Mouse (Mus musculus) heart, postnatal 0 days (tissue): ENCODE data around the gene Armc10. TPM values are rescaled to one million over a fixed set of nuclear protein-coding genes. Genes with fewer than 3 reads are reported as not detected.
"Not testable (repeated sequence)": the region's sequence is repeated elsewhere in the genome, so short reads cannot be mapped to it uniquely, and the experiment has no call there.

Experiments used
- ATAC-seq: fragments of 200-750 bp; cut with Nextera tagmentation; 2 replicates; pipeline ENCODE4 v1.8.0; 2017; ENCODE audit warnings: low read depth, moderate number of reproducible peaks, moderate library complexity; ENCODE audit not compliant: insufficient read depth
- DNase-seq: peaks from one replicate; pipeline ENCODE4 v3.0.0-alpha.2; 2016; ENCODE audit warnings: low spot score
- H3K27ac ChIP-seq: fragments of 300-500 bp; sonication (generic); 2 replicates; pipeline ENCODE4 v1.5.1; 2014; ENCODE audit warnings: low read depth, mild to moderate bottlenecking
- H3K27me3 ChIP-seq: fragments of 300-500 bp; sonication (generic); 2 replicates; pipeline ENCODE4 v1.6.1; 2014; ENCODE audit warnings: low read length, mixed read lengths; ENCODE audit not compliant: control insufficient read depth, insufficient read depth
- H3K36me3 ChIP-seq: fragments of 300-500 bp; sonication (generic); replicated peaks from 2 replicates; pipeline ENCODE4 v1.6.1; 2014; ENCODE audit warnings: low read length, mixed read lengths; ENCODE audit not compliant: control insufficient read depth, insufficient read depth
- H3K4me1 ChIP-seq: fragments of 300-500 bp; sonication (generic); 2 replicates; pipeline ENCODE4 v1.6.1; 2014; ENCODE audit warnings: antibody characterized with exemption; ENCODE audit not compliant: control insufficient read depth, insufficient read depth
- H3K4me2 ChIP-seq: fragments of 300-500 bp; sonication (generic); 2 replicates; pipeline ENCODE4 v1.6.1; 2014; ENCODE audit warnings: low read depth, mild to moderate bottlenecking, low read length, moderate library complexity
- H3K4me3 ChIP-seq: fragments of 300-500 bp; sonication (generic); 2 replicates; pipeline ENCODE4 v1.5.1; 2014; ENCODE audit warnings: low read depth, low read length
- H3K9ac ChIP-seq: fragments of 300-500 bp; sonication (generic); replicated peaks from 2 replicates; pipeline ENCODE4 v1.6.1; 2014; ENCODE audit warnings: low read depth, low read length, mixed read lengths
- H3K9me3 ChIP-seq: fragments of 300-500 bp; sonication (generic); replicated peaks from 2 replicates; pipeline ENCODE4 v1.6.1; 2016; ENCODE audit warnings: low read length; ENCODE audit not compliant: control insufficient read depth
- CTCF ChIP-seq: IDR thresholded peaks from 2 replicates; pipeline ENCODE4 v1.5.1; 2016; ENCODE audit warnings: antibody characterized with exemption, control low read depth, low read depth
- EP300 ChIP-seq: IDR thresholded peaks from 2 replicates; pipeline ENCODE4 v1.6.1; 2016; ENCODE audit warnings: antibody characterized with exemption, low read depth
- WGBS: fragments of 180-500 bp; shearing (Covaris S2); extraction: QIAGEN DNeasy Blood & Tissue Kit; methylation state at CpG from one replicate; pipeline ENCODE4 v1.1.7; 2014; 5-methylcytosine and 5-hydroxymethylcytosine counted together
- polyA plus RNA-seq: library from polyadenylated mRNA; unstranded; fragments of >200 nt; fragmentation: Nextera tagmentation; extraction: Ambion mirVana; gene quantifications from 2 replicates; pipeline ENCODE4 v1.2.1, GENCODE M21; 2015
- total RNA-seq: library from RNA; depleted of rRNA; stranded (reverse); fragments of >200 nt; gene quantifications from 2 replicates; pipeline ENCODE4 v1.2.3, GENCODE M21; 2014; ENCODE audit warnings: low replicate concordance; rRNA removed

Gene Armc10
- total and polyA plus RNA-seq, 2 experiments from 2014 or later, result 12.2 to 33.0 TPM

DNA sequence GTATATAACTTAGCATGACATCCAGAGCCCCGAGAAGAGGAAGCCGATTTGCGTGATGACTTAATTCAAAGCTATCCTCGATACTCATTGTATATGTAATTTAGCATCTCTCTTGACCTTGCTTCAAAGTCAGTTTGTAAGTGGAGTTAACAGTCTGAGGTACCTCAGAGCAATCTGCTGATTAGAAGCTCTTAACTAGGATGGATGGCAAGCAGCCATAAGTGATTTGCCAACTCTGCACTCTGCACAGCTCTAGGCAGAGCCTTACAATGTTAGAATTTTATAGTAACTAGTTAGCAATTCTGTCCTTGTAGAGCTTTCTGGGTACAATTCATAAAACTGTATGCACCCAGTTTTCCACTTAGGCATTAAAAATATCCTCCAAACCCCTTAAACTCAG is 60.9 kb downstream of the Armc10 start:
- no peak for ATAC-seq
- no peak overlapping the region for H3K4me2 ChIP-seq
- TF ChIP-seq CTCF (no peak), EP300 (no peak)

DNA sequence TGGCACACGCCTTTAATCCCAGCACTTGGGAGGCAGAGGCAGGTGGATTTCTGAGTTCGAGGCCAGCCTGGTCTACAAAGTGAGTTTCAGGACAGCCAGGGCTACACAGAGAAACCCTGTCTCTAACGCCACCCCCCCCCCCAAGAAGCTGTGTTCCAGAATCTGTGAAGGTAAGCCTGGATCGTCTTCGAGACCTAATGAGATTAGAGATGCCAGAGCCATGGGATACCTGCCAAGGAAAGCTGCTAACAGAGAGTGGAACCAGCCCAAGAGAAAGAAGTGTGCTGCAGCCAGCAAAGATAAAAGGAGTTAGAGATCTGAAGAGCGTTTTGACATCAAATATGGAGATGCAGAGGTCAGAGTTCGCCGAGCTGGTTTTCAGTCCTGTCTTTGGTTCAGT is 62.4 kb downstream of the Armc10 start:
- H3K9me3 ChIP-seq, ATAC-seq, H3K36me3 ChIP-seq, H3K27ac ChIP-seq, H3K9ac ChIP-seq, H3K4me2 ChIP-seq, H3K4me3 ChIP-seq, DNase-seq, H3K4me1 ChIP-seq, H3K27me3 ChIP-seq: not testable (repeated sequence)
- WGBS, result 66% methylated on average over 8 of the region's 8 CpGs

More for the DNA sequence above, 60.9 kb downstream of the Armc10 start:
- WGBS, result 57% methylated on average over 4 of the region's 4 CpGs
- Histone ChIP-seq H3K36me3 (no peaks in the 10 kb centered on the region), H3K27me3 (no peaks in the 10 kb centered on the region), H3K9me3 (no peaks in the 10 kb centered on the region), H3K27ac (no peak overlapping the region; the same call in 1 of the 2 replicates), H3K4me1 (peaks cover 7% of the 10 kb centered on the region; the same call in 1 of the 2 replicates), H3K4me3 (no peak overlapping the region), H3K9ac (no peak overlapping the region)
- DNase-seq, result peak; percentile 11

Other genes starting within 250 kb of the Armc10 start
- 0.08 TPM in 1 of 2 replicates, not detected in the other for gene Ccdc146, start 221.1 kb upstream of the Armc10 start, total RNA-seq
- 4.1 and 4.2 TPM in 2 replicates for gene Ccdc146, start 221.1 kb upstream of the Armc10 start, polyA plus RNA-seq
- 11.9 and 23.4 TPM in 2 replicates for gene Fam185a, start 220.9 kb upstream of the Armc10 start, total RNA-seq
- 6.8 and 6.9 TPM in 2 replicates for gene Fam185a, start 220.9 kb upstream of the Armc10 start, polyA plus RNA-seq
- gene Lrrc17, start 102.3 kb upstream of the Armc10 start, total RNA-seq, result 17.5 and 23.1 TPM in 2 replicates
- 12.3 and 13.4 TPM in 2 replicates for gene Lrrc17, start 102.3 kb upstream of the Armc10 start, polyA plus RNA-seq
- not detected in 2 replicates for gene Fbxl13, start 179 bp upstream of the Armc10 start, total RNA-seq
- gene Fbxl13, start 179 bp upstream of the Armc10 start, polyA plus RNA-seq, result 0.15 and 0.26 TPM in 2 replicates
- 9.9 and 11.3 TPM in 2 replicates for gene Napepld, start 55.6 kb downstream of the Armc10 start, total RNA-seq
- gene Napepld, start 55.6 kb downstream of the Armc10 start, polyA plus RNA-seq, result 2.7 and 3.1 TPM in 2 replicates
- 225 and 256 TPM in 2 replicates for gene Pmpcb, start 91.3 kb downstream of the Armc10 start, total RNA-seq
- 177 and 181 TPM in 2 replicates for gene Pmpcb, start 91.3 kb downstream of the Armc10 start, polyA plus RNA-seq
- 7.9 and 11.3 TPM in 2 replicates for gene Dnajc2, start 139.4 kb downstream of the Armc10 start, total RNA-seq
- gene Dnajc2, start 139.4 kb downstream of the Armc10 start, polyA plus RNA-seq, result 36.7 and 37.5 TPM in 2 replicates
- 26.2 and 32.7 TPM in 2 replicates for gene Psmc2, start 139.5 kb downstream of the Armc10 start, total RNA-seq
- 151 and 152 TPM in 2 replicates for gene Psmc2, start 139.5 kb downstream of the Armc10 start, polyA plus RNA-seq
- not detected in 2 replicates for gene Slc26a5, start 219.8 kb downstream of the Armc10 start, total RNA-seq
- not detected in 2 replicates for gene Slc26a5, start 219.8 kb downstream of the Armc10 start, polyA plus RNA-seq